Mouse (Mus musculus) liver, adult 2 months (tissue): ENCODE data around the gene Sh2b1.

Source experiments
- CTCF ChIP-seq: fragments of 200-500 bp; IDR thresholded peaks from 2 replicates; pipeline ENCODE4 v1.5.1; 2011; ENCODE audit warnings: low read depth, low read length, control low read depth
- POLR2A ChIP-seq: fragments of 200-500 bp; IDR thresholded peaks from 2 replicates; pipeline ENCODE4 v1.6.1; 2011; ENCODE audit warnings: low read length, control low read depth; ENCODE audit not compliant: insufficient read depth; ENCODE audit errors: extremely low read depth

- TF ChIP-seq CTCF (no peak), POLR2A (no peak)
These were observed 31.2 kb downstream of the Sh2b1 start for GRCm38 (mm10) chr7:126443997-126444396.
